Mouse (Mus musculus) MEL (cell line): ENCODE measurements around the gene Dcpp3. TPM values are rescaled to one million over a fixed set of nuclear protein-coding genes. Genes with fewer than 3 reads are reported as not detected.

Source experiments
- DNase-seq: peaks from one replicate; pipeline ENCODE4 v3.0.0; 2011; ENCODE audit warnings: low read depth, low spot score
- H3K27ac ChIP-seq: 2 replicates; pipeline ENCODE4 v1.5.1; 2012; ENCODE audit warnings: low read depth, mild to moderate bottlenecking, control low read depth, low read length, moderate library complexity; ENCODE audit not compliant: control insufficient read depth
- H3K27me3 ChIP-seq, 2 experiments: fragments of 150-350 bp in 1 of 2; sonication (generic) in 1 of 2; 2 replicates each; pipeline ENCODE4 v1.6.1; 2012; ENCODE audit warnings: low read length in 2 of 2, mild to moderate bottlenecking in 2 of 2, improper control_type of control experiment in 1 of 2, moderate library complexity in 1 of 2; ENCODE audit not compliant: insufficient read depth in 2 of 2, control insufficient read depth in 1 of 2
- H3K36me3 ChIP-seq, 2 experiments: 2 replicates each; pipeline ENCODE4 v1.6.1; 2012 to 2014; ENCODE audit warnings: low read length in 2 of 2, improper control_type of control experiment in 1 of 2, inconsistent platforms in 1 of 2, mild to moderate bottlenecking in 1 of 2; ENCODE audit not compliant: insufficient read depth in 2 of 2, control insufficient read depth in 1 of 2
- H3K4me1 ChIP-seq, 2 experiments: fragments of 150-350 bp in 1 of 2; sonication (generic) in 1 of 2; 2 replicates each; pipeline ENCODE4 v1.6.1; 2012; ENCODE audit warnings: low read length in 2 of 2, improper control_type of control experiment in 1 of 2, mild to moderate bottlenecking in 1 of 2; ENCODE audit not compliant: insufficient read depth in 2 of 2, control insufficient read depth in 1 of 2
- H3K4me3 ChIP-seq, 2 experiments: fragments of 150-350 bp in 1 of 2; sonication (generic) in 1 of 2; 2 replicates each; pipeline ENCODE4 v1.5.1; 2012; ENCODE audit warnings: low read depth in 2 of 2, low read length in 2 of 2, mild to moderate bottlenecking in 2 of 2, moderate library complexity in 2 of 2, control low read depth in 1 of 2, improper control_type of control experiment in 1 of 2; ENCODE audit not compliant: control insufficient read depth in 1 of 2, insufficient read depth in 1 of 2
- H3K79me2 ChIP-seq: 2 replicates; pipeline ENCODE4 v1.6.1; 2012; ENCODE audit warnings: mild to moderate bottlenecking, low read length, moderate library complexity; ENCODE audit not compliant: control insufficient read depth, poor library complexity, insufficient read depth
- H3K9ac ChIP-seq: 2 replicates; pipeline ENCODE4 v1.6.1; 2012; ENCODE audit warnings: low read depth, mild to moderate bottlenecking, control low read depth, low read length, moderate library complexity; ENCODE audit not compliant: control insufficient read depth, poor library complexity, severe bottlenecking
- H3K9me3 ChIP-seq: fragments of 150-350 bp; sonication (generic); replicated peaks from 2 replicates; pipeline ENCODE4 v1.6.1; 2012; ENCODE audit warnings: mild to moderate bottlenecking, low read length, improper control_type of control experiment, moderate library complexity; ENCODE audit not compliant: insufficient read depth
- BHLHE40 ChIP-seq: IDR thresholded peaks from 2 replicates; pipeline ENCODE4 v1.6.1; 2012; ENCODE audit warnings: low read depth, mild to moderate bottlenecking, inconsistent platforms, low read length, improper control_type of control experiment, borderline replicate concordance
- CHD2 ChIP-seq: IDR thresholded peaks from 2 replicates; pipeline ENCODE4 v1.6.1; 2011; ENCODE audit warnings: low read length, improper control_type of control experiment
- CTCF ChIP-seq, 3 experiments: IDR thresholded peaks in 2 of 3; conservative IDR thresholded peaks in 1 of 3; 2 replicates each; pipeline ENCODE4 v1.5.1; 2011 to 2012; ENCODE audit warnings: low read length in 3 of 3, low read depth in 2 of 3, mild to moderate bottlenecking in 2 of 3, improper control_type of control experiment in 1 of 3, inconsistent platforms in 1 of 3, mixed read lengths in 1 of 3, moderate library complexity in 1 of 3; ENCODE audit not compliant: control insufficient read depth in 1 of 3, insufficient read depth in 1 of 3, poor library complexity in 1 of 3, severe bottlenecking in 1 of 3
- E2F4 ChIP-seq: IDR thresholded peaks from 2 replicates; pipeline ENCODE4 v1.6.1; 2011; ENCODE audit warnings: low read depth, low read length, improper control_type of control experiment, borderline replicate concordance
- ELF1 ChIP-seq: IDR thresholded peaks from 2 replicates; pipeline ENCODE4 v1.6.1; 2014; ENCODE audit warnings: low read depth, mild to moderate bottlenecking, inconsistent platforms, low read length, improper control_type of control experiment, moderate library complexity
- EP300 ChIP-seq, 2 experiments: IDR thresholded peaks; 2 replicates each; pipeline ENCODE4 v1.6.1; 2011; ENCODE audit warnings: improper control_type of control experiment in 2 of 2, low read length in 2 of 2, low read depth in 1 of 2, mild to moderate bottlenecking in 1 of 2
- ETS1 ChIP-seq: IDR thresholded peaks from 2 replicates; pipeline ENCODE4 v1.6.1; 2012; ENCODE audit warnings: low read depth, mild to moderate bottlenecking, inconsistent platforms, low read length, improper control_type of control experiment, moderate library complexity
- GABPA ChIP-seq: IDR thresholded peaks from 2 replicates; pipeline ENCODE4 v1.6.1; 2012; ENCODE audit warnings: low read depth, mild to moderate bottlenecking, inconsistent platforms, low read length, improper control_type of control experiment, moderate library complexity
- GATA1 ChIP-seq: IDR thresholded peaks from 2 replicates; pipeline ENCODE4 v1.6.1; 2011; ENCODE audit warnings: low read depth, low read length, improper control_type of control experiment
- JUND ChIP-seq: IDR thresholded peaks from 2 replicates; pipeline ENCODE4 v1.6.1; 2011; ENCODE audit warnings: low read depth, mild to moderate bottlenecking, improper control_type of control experiment, low read length
- MAX ChIP-seq: IDR thresholded peaks from 2 replicates; pipeline ENCODE4 v1.6.1; 2011; ENCODE audit warnings: low read length, improper control_type of control experiment
- MAZ ChIP-seq: IDR thresholded peaks from 2 replicates; pipeline ENCODE4 v1.6.1; 2012; ENCODE audit warnings: low read depth, mild to moderate bottlenecking, inconsistent platforms, low read length, improper control_type of control experiment
- MEF2A ChIP-seq: IDR thresholded peaks from 2 replicates; pipeline ENCODE4 v1.6.1; 2014; ENCODE audit warnings: low read depth, mild to moderate bottlenecking, inconsistent platforms, low read length, improper control_type of control experiment; ENCODE audit not compliant: poor library complexity, insufficient replicate concordance, severe bottlenecking; ENCODE audit errors: extremely low read depth
- MYC ChIP-seq: IDR thresholded peaks from 2 replicates; pipeline ENCODE4 v1.6.1; 2011; ENCODE audit warnings: low read depth, mild to moderate bottlenecking, low read length, improper control_type of control experiment, moderate library complexity
- NELFE ChIP-seq: IDR thresholded peaks from 2 replicates; pipeline ENCODE4 v1.6.1; 2011; ENCODE audit warnings: low read depth, low read length, improper control_type of control experiment
- NRF1 ChIP-seq: IDR thresholded peaks from 2 replicates; pipeline ENCODE4 v1.6.1; 2014; ENCODE audit warnings: low read depth, mild to moderate bottlenecking, inconsistent platforms, low read length, improper control_type of control experiment, moderate library complexity; ENCODE audit not compliant: poor library complexity, insufficient read depth, severe bottlenecking
- POLR2AphosphoS2 ChIP-seq: IDR thresholded peaks from 2 replicates; pipeline ENCODE4 v1.6.1; 2011; ENCODE audit warnings: low read length, improper control_type of control experiment
- RAD21 ChIP-seq: IDR thresholded peaks from 2 replicates; pipeline ENCODE4 v1.6.1; 2011; ENCODE audit warnings: mild to moderate bottlenecking, low read depth, low read length, improper control_type of control experiment
- SIN3A ChIP-seq: IDR thresholded peaks from 2 replicates; pipeline ENCODE4 v1.6.1; 2012; ENCODE audit warnings: low read length, improper control_type of control experiment, inconsistent platforms
- SMC3 ChIP-seq: IDR thresholded peaks from 2 replicates; pipeline ENCODE4 v1.6.1; 2011; ENCODE audit warnings: low read depth, low read length, improper control_type of control experiment
- TBP ChIP-seq: IDR thresholded peaks from 2 replicates; pipeline ENCODE4 v1.8.0; 2011; ENCODE audit warnings: low read depth, low read length, improper control_type of control experiment
- UBTF ChIP-seq: IDR thresholded peaks from 2 replicates; pipeline ENCODE4 v1.6.1; 2012; ENCODE audit warnings: low read depth, mild to moderate bottlenecking, inconsistent platforms, low read length, improper control_type of control experiment, moderate library complexity, borderline replicate concordance; ENCODE audit not compliant: insufficient read depth
- USF1 ChIP-seq: IDR thresholded peaks from 2 replicates; pipeline ENCODE4 v1.6.1; 2014; ENCODE audit warnings: low read depth, mild to moderate bottlenecking, inconsistent platforms, low read length, improper control_type of control experiment, moderate library complexity
- USF2 ChIP-seq, 2 experiments: IDR thresholded peaks; 2 replicates each; pipeline ENCODE4 v1.6.1; 2011 to 2012; ENCODE audit warnings: improper control_type of control experiment in 2 of 2, low read length in 2 of 2, borderline replicate concordance in 1 of 2, inconsistent platforms in 1 of 2, low read depth in 1 of 2, mild to moderate bottlenecking in 1 of 2; ENCODE audit not compliant: insufficient read depth in 1 of 2
- ZC3H11A ChIP-seq: IDR thresholded peaks from 2 replicates; pipeline ENCODE4 v1.6.1; 2012; ENCODE audit warnings: low read depth, mild to moderate bottlenecking, inconsistent platforms, low read length, improper control_type of control experiment
- ZKSCAN1 ChIP-seq: IDR thresholded peaks from 2 replicates; pipeline ENCODE4 v1.6.1; 2012; ENCODE audit warnings: low read depth, mild to moderate bottlenecking, inconsistent platforms, low read length, improper control_type of control experiment, moderate library complexity
- ZMIZ1 ChIP-seq: IDR thresholded peaks from 2 replicates; pipeline ENCODE4 v1.6.1; 2012; ENCODE audit warnings: low read depth, mild to moderate bottlenecking, inconsistent platforms, low read length, improper control_type of control experiment, moderate library complexity
- polyA plus RNA-seq, 2 experiments: library from polyadenylated mRNA; stranded (reverse) in 1 of 2; unstranded in 1 of 2; fragments of >175 nt in 1 of 2; fragments of >200 nt in 1 of 2; gene quantifications; 2 replicates each; pipeline versions ENCODE4 v1.2.1 to v1.2.4; 2012; ENCODE audit warnings: low replicate concordance in 2 of 2, low read depth in 1 of 2; ENCODE audit not compliant: insufficient read length in 2 of 2, insufficient read depth in 1 of 2, missing spikeins in 1 of 2
- total RNA-seq: library from RNA; depleted of rRNA; stranded (reverse); fragments of 300-350 nt; gene quantifications from 2 replicates; pipeline ENCODE4 v1.2.3, GENCODE M21; 2012

Gene Dcpp3
- total and polyA plus RNA-seq, 3 experiments, result not detected

DNA sequence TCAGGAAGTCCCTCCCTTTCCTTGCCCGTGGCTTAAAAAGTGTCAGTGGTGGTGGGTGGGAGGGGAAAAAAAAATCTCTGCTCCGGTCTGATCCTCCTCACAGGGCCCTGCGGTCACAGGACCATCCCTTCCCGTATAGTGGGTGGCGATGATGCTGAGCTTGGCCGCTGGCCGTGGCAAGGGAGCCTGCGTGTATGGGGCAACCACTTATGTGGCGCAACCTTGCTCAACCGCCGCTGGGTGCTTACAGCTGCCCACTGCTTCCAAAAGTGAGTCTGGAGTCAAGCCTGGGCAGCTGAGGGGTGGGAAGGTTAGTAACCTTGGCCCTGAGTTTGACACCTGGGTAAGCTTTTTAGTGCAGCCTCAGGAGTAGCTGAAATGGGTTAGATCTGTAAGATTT, 48.7 kb upstream of the Dcpp3 start:
- TF ChIP-seq JUND (no peak), ZC3H11A (no peak), GABPA (no peak)
- Histone ChIP-seq H3K27me3 (peaks cover 0 to 3% of the 10 kb centered on the region in 2 experiments; a peak in 3 of 4 replicates), H3K4me3 (no peak overlapping the region), H3K36me3 (no peaks in the 10 kb centered on the region), H3K79me2 (no peaks in the 10 kb centered on the region), H3K27ac (no peak overlapping the region), H3K9ac (no peak overlapping the region), H3K4me1 (no peaks in the 10 kb centered on the region), H3K9me3 (no peaks in the 10 kb centered on the region)
- no peak for DNase-seq

DNA sequence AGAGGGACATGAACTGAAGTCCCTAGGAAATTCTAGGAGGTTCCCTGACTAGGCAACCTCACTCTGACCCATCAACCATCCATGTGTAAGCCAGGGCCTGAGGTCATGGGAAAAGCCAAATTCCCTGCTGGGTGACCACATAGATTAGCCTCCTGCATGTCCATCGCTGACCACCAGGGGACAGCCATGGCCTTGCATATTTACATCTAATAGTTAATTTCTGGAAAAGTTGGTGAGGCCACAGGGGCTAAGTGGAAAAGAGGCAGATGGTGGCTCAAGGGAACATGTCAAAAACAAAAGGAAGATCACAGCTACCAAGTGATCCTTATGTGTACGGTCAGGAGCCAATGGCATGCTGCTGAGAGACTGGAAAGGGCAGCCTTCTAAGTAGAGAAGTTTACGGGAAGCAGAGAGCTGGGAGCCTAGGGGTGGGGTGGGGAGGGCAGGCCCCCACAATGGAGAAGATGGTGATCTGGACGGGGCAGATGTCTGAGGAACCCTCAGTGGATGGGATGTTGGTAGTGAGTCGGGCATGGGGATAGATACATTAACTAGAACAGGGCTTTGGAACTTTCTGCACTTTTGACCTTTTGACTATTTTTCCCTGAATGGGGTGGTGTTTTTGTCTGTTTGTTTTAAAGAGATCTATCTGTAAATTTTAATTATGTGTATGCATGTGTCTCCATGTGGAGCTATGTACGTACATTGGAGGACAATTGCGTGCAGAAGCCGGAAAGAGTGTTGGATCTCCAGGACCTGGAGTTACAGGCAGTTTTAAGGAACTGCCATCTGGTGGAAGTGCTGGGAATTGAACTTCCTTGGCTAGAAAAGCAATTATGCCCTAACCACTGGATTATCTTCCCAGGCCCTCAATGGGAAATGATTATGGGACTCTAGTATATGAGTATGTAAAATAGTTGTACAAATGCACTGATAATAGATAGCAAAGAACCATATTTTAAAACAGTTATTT, 43.1 kb upstream of the Dcpp3 start:
- H3K27ac ChIP-seq, result no peak overlapping the region
- peak; percentile 37 for DNase-seq
- no peaks in the 10 kb centered on the region for H3K4me1 ChIP-seq
- no peak overlapping the region for H3K9ac ChIP-seq
- no peaks in the 10 kb centered on the region for H3K79me2 ChIP-seq
- no peaks in the 10 kb centered on the region for H3K36me3 ChIP-seq
- no peaks in the 10 kb centered on the region for H3K9me3 ChIP-seq
- TF ChIP-seq POLR2AphosphoS2 (no peak), ZC3H11A (peak; percentile 36), MEF2A (no peak), ETS1 (no peak), RAD21 (peak; percentile 42), USF1 (no peak), USF2 (IDR thresholded peaks at IDR 0.05; ENCODE audit: borderline replicate concordance in 1 of 2, insufficient read depth in 1 of 2, low read depth in 1 of 2, low read length in 2 of 2) (no peak), MAZ (no peak), TBP (no peak), ELF1 (no peak), SMC3 (peak; percentile 68), MYC (no peak), NRF1 (no peak), GATA1 (no peak), SIN3A (no peak), ZMIZ1 (no peak), E2F4 (no peak), BHLHE40 (no peak), MAX (no peak), NELFE (no peak), UBTF (no peak), EP300 (IDR thresholded peaks at IDR 0.05; ENCODE audit: low read depth in 1 of 2, low read length in 2 of 2) (no peak), CHD2 (no peak), CTCF (IDR thresholded peaks at IDR 0.05 in 2 of 3, conservative IDR thresholded peaks at IDR 0.05 in 1 of 3; ENCODE audit: control insufficient read depth in 1 of 3, insufficient read depth in 1 of 3, low read depth in 2 of 3, low read length in 3 of 3, poor library complexity in 1 of 3, severe bottlenecking in 1 of 3) (peak; percentile 54 to 62 (median 59)), ZKSCAN1 (no peak)
- TF ChIP-seq, all 39 proteins: peak for 4
- peaks cover 0 to 8% of the 10 kb centered on the region in 2 experiments; a peak in 2 of 4 replicates for H3K27me3 ChIP-seq
- H3K4me3 ChIP-seq, result no peak overlapping the region
